Mouse (Mus musculus) spleen, adult 12 weeks (tissue): Measurements from ENCODE around the gene Rps19bp1.

Experiments
- DNase-seq: peaks from one replicate; pipeline ENCODE4 v3.0.0; 2022; ENCODE audit warnings: low spot score

The Rps19bp1 gene

GRCm38 (mm10) chr15:80219211-80219610 is 44.9 kb downstream of the Rps19bp1 start:
- DNase-seq: no peak

DNA sequence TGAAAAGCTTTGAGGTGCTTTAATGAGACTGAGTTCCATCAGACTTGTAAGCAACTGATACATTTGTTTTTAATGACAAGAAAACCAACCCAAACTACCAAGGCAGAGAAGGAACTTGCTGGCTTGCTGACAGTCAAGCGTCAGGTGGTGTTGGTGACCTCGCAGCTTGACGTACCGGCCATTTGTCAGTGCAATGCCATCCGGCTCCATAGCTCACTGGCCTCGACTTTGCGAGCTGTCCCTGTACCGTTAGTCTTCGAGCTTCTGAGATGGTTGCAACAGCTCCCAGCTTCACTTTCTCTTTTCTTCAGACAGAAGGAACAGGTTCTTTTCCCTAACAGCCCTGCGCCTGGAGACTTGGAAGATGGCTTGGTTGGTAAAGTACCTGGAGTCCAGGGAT is 46.6 kb downstream of the Rps19bp1 start:
- DNase-seq: no peak

- no peak for DNase-seq
Observed at GRCm38 (mm10) chr15:80216480-80216820, 47.7 kb downstream of the Rps19bp1 start.

GRCm38 (mm10) chr15:80215716-80216479 is 48.2 kb downstream of the Rps19bp1 start:
- no peak for DNase-seq

- no peak for DNase-seq
Observed at GRCm38 (mm10) chr15:80213688-80214087, 50.4 kb downstream of the Rps19bp1 start.
